Mouse (Mus musculus) E14TG2a.4 (cell line): ENCODE measurements around the gene Gm20388.
A peak's percentile ranks its signal among the peaks of the same experiment; 100 is the strongest.

Experiments
- CTCF ChIP-seq: conservative IDR thresholded peaks from 2 replicates; pipeline ENCODE4 v1.5.1; 2014; ENCODE audit warnings: low read length
- POU5F1 ChIP-seq: IDR thresholded peaks from 2 replicates; pipeline ENCODE4 v1.6.1; 2014; ENCODE audit warnings: low read length, borderline replicate concordance

DNA sequence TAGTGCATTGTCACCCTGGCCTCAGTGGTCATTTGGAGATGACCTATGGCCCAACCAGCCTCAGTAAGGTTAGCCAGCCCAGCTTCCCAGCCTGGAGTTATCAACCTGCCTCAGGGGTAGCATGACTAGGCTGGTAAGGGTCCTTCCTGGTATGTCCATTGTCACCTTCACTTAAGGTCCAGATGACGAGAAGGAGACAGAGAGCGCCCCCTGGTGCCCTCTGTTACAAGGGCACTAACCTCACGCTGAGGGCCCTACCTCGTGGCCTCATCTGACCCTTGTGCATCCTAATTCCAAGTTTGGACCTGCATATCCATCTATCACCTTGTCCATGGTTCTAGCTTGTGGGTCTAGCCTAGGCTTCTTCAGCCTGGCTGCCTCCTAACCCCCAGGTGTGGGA, 1774.8 kb downstream of the Gm20388 start:
- TF ChIP-seq CTCF (peak; percentile 63), POU5F1 (no peak)
